In the genomic region with DNA sequence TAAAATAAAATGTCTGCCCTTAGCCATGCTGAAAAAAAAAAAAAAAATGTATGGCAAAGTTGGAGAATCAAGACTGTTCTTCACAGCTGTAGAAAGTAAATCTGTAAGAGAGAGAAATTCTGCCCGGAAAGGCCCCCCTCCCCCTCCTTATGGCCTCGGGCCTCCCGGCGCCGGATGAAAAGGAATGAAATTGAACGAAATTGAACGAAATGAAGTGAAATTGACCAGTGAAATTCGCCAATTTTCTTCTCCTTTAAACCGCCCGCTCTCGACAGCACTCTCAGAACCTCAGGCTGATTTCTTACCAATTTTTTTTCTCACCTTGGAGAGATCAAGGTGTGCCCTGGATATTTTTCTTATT, we compare ENCODE assay signal across 23 mouse cellular contexts. TPM values are rescaled to one million over a fixed set of nuclear protein-coding genes. Genes with fewer than 3 reads are reported as not detected.
DNase-seq lines count a peak whose midpoint lies in the region; ATAC-seq lines count a peak whose summit lies in the region.
"Had no signal": no experiment of that assay in that cellular context is flagged by ENCODE, and none has a peak within 500 bp of the region (broad histone marks: within the 10 kb centered on the region; RNA-seq: fewer than 3 reads in every experiment).

No protein-coding gene starts in this region.

- no peak for ATAC-seq in kidney, embryonic 16.5 days (ENCODE audit: low FRiP score, low TSS enrichment)
- ATAC-seq in embryonic facial prominence, embryonic 14.5 days (ENCODE audit: low read depth) = no peak
- ATAC-seq: hindbrain, embryonic 16.5 days; lung, postnatal 0 days had no signal

- peak; percentile 53 for DNase-seq in embryo, embryonic 11 days
- no peak for DNase-seq in embryo, embryonic 10 days (ENCODE audit: low spot score)
- DNase-seq in kidney, postnatal 14 days = no peak
- peak; percentile 9 for DNase-seq in CD4-positive helper T cell, adult 2 months (ENCODE audit: low read depth, low spot score)
- DNase-seq in embryonic facial prominence, embryonic 14.5 days (ENCODE audit: low spot score) = no peak
- no peak for DNase-seq in adrenal gland, adult (ENCODE audit: inconsistent age in 2 of 2, low spot score in 1 of 2)
- DNase-seq in urinary bladder, postnatal 10 days (ENCODE audit: low spot score) = no peak
- DNase-seq: adrenal gland, postnatal 10 days; cerebellum, adult 18-20 months; gastrocnemius, postnatal 25 days; kidney, adult 8-10 months; right cerebral cortex, adult 18-20 months; thymus, adult 2 months had no signal

- H3K27ac ChIP-seq in kidney, embryonic 16.5 days (ENCODE audit: low read length) = 0 out of 2 replicates have a peak overlapping the region, but pooled peaks have one; percentile 57
- H3K27ac ChIP-seq in embryonic facial prominence, embryonic 14.5 days (replicated peaks; ENCODE audit: low read depth, low read length) = no peak overlapping the region
- H3K27ac ChIP-seq: left cerebral cortex, adult 2 months; limb, embryonic 12.5 days; liver, embryonic 14.5 days; stomach, embryonic 15.5 days had no signal

- 23% methylated on average over 11 of the region's 11 CpGs for WGBS in kidney, embryonic 16.5 days
- WGBS in embryonic facial prominence, embryonic 14.5 days = 15% methylated on average over 11 of the region's 11 CpGs

- 0 out of 2 replicates have a peak overlapping the region, but pooled peaks have one; percentile 48 for H3K9ac ChIP-seq in kidney, embryonic 16.5 days (replicated peaks; ENCODE audit: low read length)
- no peak overlapping the region for H3K9ac ChIP-seq in embryonic facial prominence, embryonic 14.5 days (ENCODE audit: low read depth, low read length)
- H3K9ac ChIP-seq: limb, embryonic 12.5 days; liver, embryonic 14.5 days; stomach, embryonic 15.5 days had no signal

- H3K4me2 ChIP-seq in kidney, embryonic 16.5 days (replicated peaks; ENCODE audit: low read depth, low read length) = peak overlapping the region; percentile 79
- peak overlapping the region; percentile 85 for H3K4me2 ChIP-seq in embryonic facial prominence, embryonic 14.5 days (ENCODE audit: low read depth, low read length)
- H3K4me2 ChIP-seq: stomach, embryonic 15.5 days had no signal

- peaks cover 75% of the 10 kb centered on the region for H3K27me3 ChIP-seq in kidney, embryonic 16.5 days (ENCODE audit: insufficient read depth, low read length)
- H3K27me3 ChIP-seq in embryonic facial prominence, embryonic 14.5 days (replicated peaks; ENCODE audit: control insufficient read depth, insufficient read depth, low read length) = peaks cover 98% of the 10 kb centered on the region

- no peaks in the 10 kb centered on the region for H3K9me3 ChIP-seq in kidney, embryonic 16.5 days (ENCODE audit: low read length)
- H3K9me3 ChIP-seq in embryonic facial prominence, embryonic 14.5 days (ENCODE audit: control insufficient read depth, low read length) = no peaks in the 10 kb centered on the region
- H3K9me3 ChIP-seq: limb, embryonic 12.5 days; stomach, embryonic 15.5 days had no signal

- peaks cover 18% of the 10 kb centered on the region; the same call in 1 of the 2 replicates for H3K4me1 ChIP-seq in kidney, embryonic 16.5 days (ENCODE audit: insufficient read depth, low read length)
- H3K4me1 ChIP-seq in embryonic facial prominence, embryonic 14.5 days (ENCODE audit: control insufficient read depth, insufficient read depth, low read length) = no peaks in the 10 kb centered on the region

- H3K36me3 ChIP-seq in kidney, embryonic 16.5 days (ENCODE audit: insufficient read depth, low read length) = no peaks in the 10 kb centered on the region
- no peaks in the 10 kb centered on the region for H3K36me3 ChIP-seq in embryonic facial prominence, embryonic 14.5 days (ENCODE audit: control insufficient read depth, insufficient read depth, low read length)
- H3K36me3 ChIP-seq: limb, embryonic 12.5 days; stomach, embryonic 15.5 days had no signal

- peak overlapping the region; percentile 41 for H3K4me3 ChIP-seq in kidney, embryonic 16.5 days (ENCODE audit: low read length)
- H3K4me3 ChIP-seq in embryonic facial prominence, embryonic 14.5 days (ENCODE audit: low read depth, low read length) = peak overlapping the region; percentile 31
- H3K4me3 ChIP-seq: left cerebral cortex, adult 2 months; stomach, embryonic 15.5 days had no signal

RNA-seq across cellular contexts. Expression of a gene that starts 5.3 kb away (rescaled TPM):
- 1.8 and 2.5 TPM in 2 replicates for polyA plus RNA-seq in kidney, embryonic 16.5 days (2015; fragmentation: Nextera tagmentation; extraction: Ambion mirVana)
- polyA plus RNA-seq in embryonic facial prominence, embryonic 14.5 days (2014; fragmentation: Nextera tagmentation; extraction: Ambion mirVana) = 0.81 and 1.3 TPM in 2 replicates

RNA-seq across cellular contexts. Expression of a gene that starts 22.4 kb away (rescaled TPM):
- not detected in 2 replicates for polyA plus RNA-seq in kidney, embryonic 16.5 days (2015; fragmentation: Nextera tagmentation; extraction: Ambion mirVana)
- not detected in 2 replicates for polyA plus RNA-seq in embryonic facial prominence, embryonic 14.5 days (2014; fragmentation: Nextera tagmentation; extraction: Ambion mirVana)
- polyA plus RNA-seq: cortical plate, adult 2 months; heart, postnatal 0 days; hindbrain, embryonic 16.5 days; limb, embryonic 12.5 days; liver, embryonic 14.5 days; lung, postnatal 0 days; stomach, embryonic 15.5 days; urinary bladder, adult 2 months had no signal

Comparison
In these comparisons a context has a peak if more than half of its experiments do, and no peak if none do; other contexts are left out.
1. DNase-seq: peak in embryo, embryonic 11 days (single experiment) and CD4-positive helper T cell, adult 2 months (single experiment); none in embryo, embryonic 10 days (single experiment), kidney, postnatal 14 days (single experiment), embryonic facial prominence, embryonic 14.5 days (single experiment), adrenal gland, adult (0 of 2) and urinary bladder, postnatal 10 days (single experiment).